In genomic region chr2:74292641-74293040, GRCm38 (mm10) we compare ENCODE assay signal across 16 mouse cellular contexts.
"Had no signal": no experiment of that assay in that cellular context is flagged by ENCODE, and none has a peak within 500 bp of the region (broad histone marks: within the 10 kb centered on the region; RNA-seq: fewer than 3 reads in every experiment).

No protein-coding gene starts in this region.

- H3K9ac ChIP-seq: limb, embryonic 15.5 days; liver, embryonic 14.5 days; liver, postnatal 0 days; lung, embryonic 14.5 days; neural tube, embryonic 12.5 days had no signal

- DNase-seq: kidney, adult 18-20 months; kidney, adult 9 months; kidney, postnatal 14 days; kidney, postnatal 4 days; left cerebral cortex, postnatal 4 days; liver, postnatal 0 days; lung, embryonic 14.5 days; thymus, adult 18-20 months; thymus, postnatal 36 days had no signal

- H3K9me3 ChIP-seq: limb, embryonic 15.5 days; neural tube, embryonic 12.5 days had no signal

- H3K27me3 ChIP-seq: limb, embryonic 15.5 days; neural tube, embryonic 12.5 days had no signal

- H3K4me2 ChIP-seq: limb, embryonic 15.5 days; liver, embryonic 11.5 days; lung, embryonic 14.5 days; neural tube, embryonic 12.5 days had no signal

- H3K4me1 ChIP-seq: limb, embryonic 15.5 days; neural tube, embryonic 12.5 days had no signal

- H3K4me3 ChIP-seq: limb, embryonic 15.5 days; neural tube, embryonic 12.5 days had no signal

- ATAC-seq: intestine, embryonic 16.5 days; liver, postnatal 0 days; lung, postnatal 0 days had no signal

- H3K27ac ChIP-seq: limb, embryonic 15.5 days; liver, embryonic 14.5 days; macrophage; neural tube, embryonic 12.5 days had no signal

- H3K36me3 ChIP-seq: limb, embryonic 15.5 days; neural tube, embryonic 12.5 days had no signal
